Mouse (Mus musculus) cortical plate, adult 2 months (tissue): ENCODE results near the gene Hba-a1. TPM values are rescaled to one million over a fixed set of nuclear protein-coding genes. Genes with fewer than 3 reads are reported as not detected.
"Not testable (repeated sequence)": the region's sequence is repeated elsewhere in the genome, so short reads cannot be mapped to it uniquely, and the experiment has no call there.

ENCODE experiments used
- H3K27ac ChIP-seq: fragments of 200-500 bp; 2 replicates; pipeline ENCODE4 v1.5.1; 2012; ENCODE audit warnings: low read length, control low read depth, inconsistent platforms; ENCODE audit not compliant: insufficient read depth
- H3K4me1 ChIP-seq: fragments of 200-500 bp; 2 replicates; pipeline ENCODE4 v1.6.1; 2011; ENCODE audit warnings: low read length; ENCODE audit not compliant: control insufficient read depth, insufficient read depth
- H3K4me3 ChIP-seq: fragments of 200-500 bp; 2 replicates; pipeline ENCODE4 v1.5.1; 2011; ENCODE audit warnings: mild to moderate bottlenecking, low read length, control low read depth; ENCODE audit not compliant: insufficient read depth
- CTCF ChIP-seq: fragments of 200-500 bp; IDR thresholded peaks from 2 replicates; pipeline ENCODE4 v1.5.1; 2011; ENCODE audit warnings: mild to moderate bottlenecking, control low read depth, low read length; ENCODE audit not compliant: insufficient read depth; ENCODE audit errors: extremely low read depth
- POLR2A ChIP-seq: fragments of 200-500 bp; IDR thresholded peaks from 2 replicates; pipeline ENCODE4 v1.6.1; 2011; ENCODE audit warnings: mild to moderate bottlenecking, low read length, control low read depth; ENCODE audit not compliant: insufficient read depth; ENCODE audit errors: extremely low read depth
- polyA plus RNA-seq: library from polyadenylated mRNA; depleted of rRNA; stranded (reverse); fragments of >200 nt; gene quantifications from 2 replicates; pipeline ENCODE4 v1.2.3, GENCODE M21; 2012; rRNA removed

The Hba-a1 gene
- polyA plus RNA-seq, result 139 and 197 TPM in 2 replicates

DNA sequence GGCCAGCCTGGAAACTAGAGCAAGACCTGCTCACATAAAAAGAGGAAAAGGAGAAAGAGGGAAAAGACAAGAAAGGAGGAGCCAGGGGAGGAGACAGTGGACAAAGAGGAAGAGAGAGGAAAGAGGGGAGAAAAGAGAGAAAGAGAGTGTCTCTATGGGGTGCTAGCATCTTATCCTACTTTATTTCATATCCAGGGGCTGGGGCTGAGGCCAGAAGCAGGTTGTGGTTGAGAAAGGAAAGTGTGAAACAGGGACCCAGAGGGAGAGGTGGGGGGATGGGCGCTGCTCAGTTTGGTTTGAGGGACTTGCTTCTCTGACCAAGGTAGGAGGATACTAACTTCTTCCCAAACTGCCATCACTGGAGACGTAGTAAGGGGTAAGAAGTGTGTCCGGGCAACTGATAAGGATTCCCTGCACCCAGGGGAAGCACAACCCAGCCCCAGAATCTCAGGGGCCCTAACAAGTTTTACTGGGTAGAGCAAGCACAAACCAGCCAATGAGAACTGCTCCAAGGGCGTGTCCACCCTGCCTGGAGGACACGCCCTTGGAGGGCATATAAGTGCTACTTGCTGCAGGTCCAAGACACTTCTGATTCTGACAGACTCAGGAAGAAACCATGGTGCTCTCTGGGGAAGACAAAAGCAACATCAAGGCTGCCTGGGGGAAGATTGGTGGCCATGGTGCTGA, at the start of gene Hba-a1:
Hba-a1 (plus strand) TSS at position 421 of the 687 bp plus-strand sequence.
- H3K27ac ChIP-seq, H3K4me3 ChIP-seq, H3K4me1 ChIP-seq: not testable (repeated sequence)

DNA sequence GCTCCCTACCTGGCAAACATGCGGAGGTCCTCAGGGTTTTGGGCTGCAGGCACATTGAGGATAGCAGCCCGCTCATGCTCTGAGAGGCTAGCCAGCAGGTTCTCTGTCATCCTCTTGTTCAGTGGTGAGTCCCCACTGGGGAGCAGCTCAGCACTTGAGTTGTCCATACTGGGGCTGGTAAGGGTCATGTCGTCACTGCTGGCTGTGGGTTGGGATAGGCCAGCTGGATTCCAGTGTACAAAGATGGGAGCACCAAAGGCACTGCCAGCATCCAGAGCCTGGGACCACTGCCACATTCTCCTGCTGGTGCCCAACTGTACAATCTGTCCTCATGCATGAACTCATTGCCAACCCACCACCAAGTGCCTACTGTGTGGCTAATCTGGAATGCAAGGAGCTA, 49.4 kb upstream of the Hba-a1 start:
- Histone ChIP-seq H3K27ac (no peak overlapping the region), H3K4me1 (peaks cover 22% of the 10 kb centered on the region)

DNA sequence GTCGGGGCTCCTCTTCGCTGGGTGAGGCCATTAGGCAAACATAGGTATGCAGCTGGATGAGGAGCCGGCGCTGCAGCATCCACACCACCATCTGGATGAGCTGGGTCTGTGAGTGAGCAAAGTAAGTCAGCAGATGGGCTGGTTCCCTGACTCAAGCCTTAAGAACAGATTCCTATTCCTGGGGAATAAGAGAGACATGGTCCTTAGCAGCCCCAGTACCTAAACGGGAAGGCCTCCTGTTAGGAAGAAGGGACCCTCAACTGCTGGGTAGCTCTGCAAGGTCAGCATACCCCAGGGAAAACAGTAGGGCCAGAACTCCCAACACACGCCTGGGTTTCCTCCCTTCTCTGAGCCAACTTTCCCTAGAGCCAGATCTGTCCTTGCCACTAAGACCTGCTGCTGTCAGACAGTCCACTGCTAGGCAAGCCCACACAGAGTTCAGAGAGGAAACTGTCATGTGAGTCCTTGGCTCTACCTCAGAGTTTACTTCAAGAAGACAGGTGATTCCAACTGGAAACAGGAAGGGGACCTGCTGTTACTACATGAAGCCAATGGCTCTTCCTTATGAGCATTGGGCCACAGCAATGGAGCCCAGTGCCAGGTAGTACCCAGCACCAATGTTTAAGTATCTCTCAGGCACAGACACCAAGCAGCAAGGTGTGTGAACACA, 48.4 kb upstream of the Hba-a1 start:
- Histone ChIP-seq H3K27ac (no peak overlapping the region), H3K4me3 (no peak overlapping the region), H3K4me1 (peaks cover 22% of the 10 kb centered on the region)
- TF ChIP-seq CTCF, result no peak
- no peak for TF ChIP-seq POLR2A

More for the DNA sequence above, 49.4 kb upstream of the Hba-a1 start:
- no peak for TF ChIP-seq CTCF
- TF ChIP-seq POLR2A, result no peak
- H3K4me3 ChIP-seq, result no peak overlapping the region

DNA sequence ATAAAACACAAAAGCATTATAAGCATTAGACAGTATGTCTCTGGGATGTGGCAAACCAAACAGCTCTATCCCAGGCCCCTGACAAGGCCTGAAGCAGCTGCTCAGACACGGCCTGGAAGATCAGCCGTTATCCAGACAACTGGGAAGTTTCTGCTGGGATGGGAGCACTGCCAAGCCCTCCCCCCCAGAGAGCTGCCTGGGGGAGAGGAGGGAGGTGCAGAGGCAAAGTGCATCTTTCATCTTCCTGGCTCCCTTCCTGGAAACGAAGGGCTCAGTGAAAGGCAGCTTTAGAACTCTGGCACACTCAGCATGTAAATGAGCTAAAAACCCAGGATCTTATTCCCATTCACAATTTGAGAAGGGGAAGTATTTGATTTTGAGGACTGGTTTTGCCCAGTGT, 47.7 kb upstream of the Hba-a1 start:
- peaks cover 17% of the 10 kb centered on the region for H3K4me1 ChIP-seq
- H3K27ac ChIP-seq, result no peak overlapping the region
- no peak overlapping the region for H3K4me3 ChIP-seq
- TF ChIP-seq CTCF (no peak), POLR2A (no peak)

DNA sequence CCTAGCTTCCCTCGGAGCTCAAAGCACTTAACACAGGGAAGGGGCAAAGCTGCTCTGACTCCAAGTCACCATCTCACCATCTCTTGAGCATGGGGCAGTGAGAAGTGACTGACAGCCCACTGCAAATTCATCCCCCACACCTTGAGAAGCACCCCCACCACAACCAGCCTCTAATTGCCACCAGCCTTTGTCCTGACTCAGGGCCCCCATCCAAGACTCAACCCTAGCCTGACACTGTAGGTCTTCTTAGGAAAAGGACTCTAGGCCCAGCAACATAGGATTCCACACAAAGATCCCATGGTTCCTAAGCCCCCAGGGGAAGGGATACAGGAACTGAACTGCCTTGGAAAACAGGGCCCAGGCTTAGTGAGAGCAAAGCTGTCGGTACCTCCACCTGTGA, 47.2 kb upstream of the Hba-a1 start:
- Histone ChIP-seq H3K4me1 (peaks cover 17% of the 10 kb centered on the region), H3K27ac (peak overlapping the region; percentile 17; the same call in 1 of the 2 replicates), H3K4me3 (no peak overlapping the region)
- TF ChIP-seq POLR2A (no peak), CTCF (no peak)

DNA sequence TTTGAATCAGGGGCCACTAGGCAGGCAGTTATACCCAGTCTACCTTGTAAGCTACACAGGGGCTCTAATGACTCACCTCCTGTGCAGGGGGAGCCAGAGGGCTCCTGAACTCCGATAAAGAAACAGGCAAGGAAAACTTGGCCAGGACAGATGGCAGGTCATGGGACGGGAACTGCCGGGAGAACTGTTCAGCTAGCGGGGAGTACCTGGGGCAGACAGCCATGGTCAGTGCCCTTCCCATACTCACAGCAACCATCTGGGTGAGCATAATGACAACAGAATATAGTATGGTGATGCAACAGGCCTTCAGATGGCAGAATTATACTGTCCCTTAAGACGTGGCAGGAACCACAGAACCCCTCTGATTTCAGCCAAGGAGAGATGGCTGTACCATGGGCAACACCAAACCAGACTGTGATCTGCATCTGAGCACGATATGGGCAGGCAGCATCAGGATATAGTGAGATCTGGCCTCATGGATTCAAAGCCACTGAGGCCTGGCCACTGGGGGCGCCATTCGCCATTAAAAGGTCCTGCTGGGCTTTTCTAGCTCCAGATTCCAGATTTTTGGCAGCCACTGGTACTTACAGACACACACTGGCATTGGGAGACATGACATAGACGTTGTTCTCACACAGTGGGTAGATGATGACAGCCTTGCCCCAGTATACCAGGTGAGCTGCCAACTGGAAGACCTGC, 46.5 kb upstream of the Hba-a1 start:
- Histone ChIP-seq H3K4me1 (peaks cover 14% of the 10 kb centered on the region), H3K27ac (no peak overlapping the region), H3K4me3 (no peak overlapping the region)
- TF ChIP-seq CTCF, result peak; percentile 49
- no peak for TF ChIP-seq POLR2A

DNA sequence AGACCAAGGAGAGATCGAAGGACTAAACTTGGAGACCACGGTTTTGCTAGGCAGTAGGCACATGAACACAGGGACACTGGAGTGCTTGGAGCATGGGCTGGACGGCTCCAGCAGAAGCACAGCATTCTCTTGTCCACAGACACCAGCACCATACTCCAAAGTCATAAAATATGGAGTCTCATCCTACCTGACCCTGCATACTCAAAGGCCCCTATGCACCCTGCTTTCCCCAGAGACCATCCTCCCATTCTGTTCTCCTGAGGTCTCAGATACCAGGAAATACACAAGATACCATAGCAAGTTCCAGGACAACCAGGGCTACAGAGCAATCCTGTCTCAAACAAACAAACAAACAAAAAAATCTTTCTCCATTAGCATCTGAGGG, 45.9 kb upstream of the Hba-a1 start:
- Histone ChIP-seq H3K4me3 (no peak overlapping the region), H3K4me1 (peaks cover 15% of the 10 kb centered on the region), H3K27ac (no peak overlapping the region)
- no peak for TF ChIP-seq CTCF
- TF ChIP-seq POLR2A, result no peak

DNA sequence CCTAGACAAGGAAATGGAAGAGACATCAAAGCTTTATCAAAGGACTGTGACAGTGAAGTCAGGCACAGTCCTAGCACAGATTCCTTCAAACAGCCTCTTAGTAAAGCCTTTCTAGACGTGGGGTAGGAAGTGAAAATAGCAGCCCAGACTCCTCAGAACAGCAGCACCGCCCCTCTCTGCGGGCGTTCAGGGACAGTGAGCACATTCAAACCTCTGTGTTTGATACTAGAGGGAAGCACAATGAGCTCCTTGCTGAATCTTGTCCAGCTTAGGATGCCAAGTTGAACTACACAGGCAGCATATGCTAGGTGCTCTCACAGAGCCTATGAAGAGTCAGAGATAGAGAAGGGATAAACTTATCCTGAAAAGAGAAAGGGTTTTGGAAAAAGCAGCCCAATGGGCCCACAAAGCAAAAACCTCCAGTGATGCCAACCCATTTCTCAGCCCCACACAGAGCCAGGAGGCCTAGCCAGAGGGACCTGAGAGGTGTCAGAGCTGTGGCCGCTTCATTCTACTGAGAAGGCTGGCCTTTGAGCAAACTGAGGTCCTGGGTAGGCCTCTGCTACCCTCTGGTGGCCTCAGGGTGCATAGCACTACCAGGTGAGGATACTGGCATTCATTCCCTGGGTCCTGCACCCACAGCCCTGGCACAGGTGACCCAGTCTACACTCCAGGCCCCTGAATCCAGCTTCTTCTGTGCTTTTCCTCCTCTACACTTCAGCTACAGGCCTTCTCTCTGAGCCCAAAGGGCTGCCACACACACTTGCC, 45.0 kb upstream of the Hba-a1 start:
- Histone ChIP-seq H3K4me1 (peaks cover 23% of the 10 kb centered on the region), H3K4me3 (no peak overlapping the region), H3K27ac (no peak overlapping the region)
- peak; percentile 93 for TF ChIP-seq CTCF
- TF ChIP-seq POLR2A, result no peak

DNA sequence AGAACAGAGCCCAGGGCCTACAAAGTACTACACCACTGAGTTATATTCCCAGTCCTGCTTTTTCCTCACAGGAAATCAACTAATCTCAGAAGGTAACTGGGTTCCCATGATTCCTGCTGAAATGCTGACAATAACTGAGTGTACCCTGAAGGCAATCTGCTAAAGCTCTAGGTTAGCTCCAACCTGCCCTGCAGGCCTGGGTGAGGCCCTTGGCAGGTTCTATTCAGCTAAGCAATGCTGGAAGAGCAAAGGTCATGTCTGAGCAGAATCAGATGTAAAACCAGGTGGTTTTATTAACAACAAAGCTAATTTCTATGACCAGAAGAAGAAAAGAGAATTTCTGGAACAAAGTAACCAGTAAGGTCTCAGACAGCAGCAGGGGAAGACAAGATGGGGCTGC, 41.9 kb upstream of the Hba-a1 start:
- TF ChIP-seq POLR2A (no peak), CTCF (no peak)
- peaks cover 23% of the 10 kb centered on the region for H3K4me1 ChIP-seq
- H3K4me3 ChIP-seq, result no peak overlapping the region
- H3K27ac ChIP-seq, result no peak overlapping the region

DNA sequence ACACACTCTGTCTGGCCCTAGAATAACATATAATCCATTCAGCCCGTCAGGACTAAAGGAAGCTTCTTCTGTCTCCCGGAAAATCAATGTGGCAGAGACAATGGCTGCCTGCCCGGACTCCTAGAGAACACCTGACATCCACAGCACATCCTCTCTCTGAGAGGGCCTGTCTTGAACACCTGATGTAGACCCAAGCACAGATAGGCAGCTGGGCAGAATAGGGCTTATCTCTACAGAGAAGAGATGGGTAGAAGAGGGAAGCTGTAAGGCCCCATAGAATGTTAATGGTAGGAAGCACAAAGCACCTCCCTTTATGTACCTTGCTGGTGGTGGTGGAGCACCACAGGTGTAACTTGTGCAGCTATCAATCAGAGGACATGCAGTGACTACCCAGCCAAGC, 41.1 kb upstream of the Hba-a1 start:
- Histone ChIP-seq H3K4me1 (peaks cover 22% of the 10 kb centered on the region), H3K27ac (no peak overlapping the region), H3K4me3 (no peak overlapping the region)
- TF ChIP-seq POLR2A, result no peak
- no peak for TF ChIP-seq CTCF
